Mouse (Mus musculus) neural tube, embryonic 10.5 days (tissue): ENCODE data around the gene Col4a2.

Experiments used
- DNase-seq: peaks from one replicate; pipeline ENCODE4 v3.0.0-alpha.2; 2017; ENCODE audit warnings: low spot score; ENCODE audit errors: extremely low spot score

Gene Col4a2

DNA sequence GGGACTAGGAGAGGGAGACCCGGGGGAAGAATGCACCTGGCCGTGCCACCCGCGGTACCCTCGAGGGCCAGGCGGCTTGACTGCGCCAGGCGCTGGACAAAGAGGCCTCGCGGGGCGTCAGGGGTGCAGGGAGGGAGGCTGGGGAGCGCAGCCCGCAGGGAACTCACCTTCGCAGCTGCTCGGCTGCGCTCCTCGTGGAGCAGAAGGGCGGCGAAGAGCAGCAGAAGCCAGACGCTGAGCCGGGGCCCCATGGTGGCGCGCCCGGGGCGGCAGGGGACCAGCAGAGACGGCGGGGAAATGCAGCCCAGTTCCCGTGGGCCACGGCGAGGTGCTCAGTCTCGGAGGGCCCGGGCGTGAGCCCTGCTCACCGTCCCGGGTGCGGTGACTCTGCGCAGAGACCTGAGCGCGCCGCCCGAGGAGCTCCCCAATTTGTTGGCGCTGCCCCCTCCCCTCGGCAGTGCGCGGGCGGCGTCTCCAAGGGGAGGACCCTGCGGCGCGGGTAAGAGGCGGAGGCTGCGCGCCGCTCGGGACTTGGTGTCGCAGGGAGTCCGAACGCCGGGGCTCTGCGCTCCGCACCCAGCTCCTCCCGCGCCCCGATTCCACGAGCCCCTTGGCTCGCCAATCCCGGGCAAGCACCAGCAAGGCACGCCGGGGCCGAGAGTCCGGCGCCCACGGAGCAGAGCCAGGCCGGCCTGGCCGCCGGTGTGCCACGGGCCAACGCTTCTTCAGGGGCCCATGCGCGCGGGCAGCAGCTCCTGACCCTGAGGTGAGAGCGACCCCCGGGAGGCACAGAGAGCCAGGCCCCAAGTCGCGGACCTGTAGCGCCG, at the start of gene Col4a2, which contains the start of gene Col4a1:
Gene Col4a2, plus strand, starts transcription at position 457 of the 827 bp plus-strand sequence.
Gene Col4a1, minus strand, starts transcription at position 478 of the 827 bp plus-strand sequence.
- peak; percentile 82 for DNase-seq

DNA sequence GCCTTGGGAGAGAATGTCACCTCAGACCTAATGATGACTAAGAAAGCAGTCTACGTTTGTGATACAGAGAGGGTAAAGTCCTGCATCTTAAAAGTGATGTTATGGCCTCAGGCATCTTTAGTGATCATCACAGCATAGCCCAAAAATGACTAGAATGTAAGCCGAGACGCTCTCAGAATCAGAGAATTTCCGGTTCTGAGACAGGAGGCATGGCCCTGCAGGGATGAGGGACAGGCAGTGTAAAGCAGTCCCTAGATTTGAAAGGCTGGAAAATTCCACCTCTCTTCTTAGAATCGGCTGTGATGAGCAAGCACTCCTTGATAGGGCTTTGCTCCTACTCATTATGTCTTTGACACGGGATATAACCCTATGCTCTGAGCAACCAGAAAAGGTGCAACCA, 48.8 kb upstream of the Col4a2 start:
- no peak for DNase-seq

DNA sequence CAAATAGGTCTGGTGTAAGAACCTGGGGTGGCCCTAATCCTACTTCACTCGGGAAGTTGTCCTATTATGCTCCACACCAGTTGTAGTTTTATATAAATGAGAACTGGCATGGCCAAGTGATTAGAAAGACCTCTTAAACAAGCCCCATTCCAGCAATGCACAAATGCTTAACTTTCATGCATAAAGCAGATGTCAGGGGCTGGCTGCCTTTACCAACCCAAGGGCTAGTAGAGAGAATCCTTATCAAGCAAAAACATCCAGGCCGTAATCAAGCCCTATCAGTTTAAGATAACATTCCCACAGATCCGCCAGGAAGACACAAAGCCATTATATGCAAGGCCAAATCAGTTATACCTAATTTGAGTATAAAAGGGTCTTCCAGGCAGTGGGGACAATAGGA, 46.6 kb upstream of the Col4a2 start:
- no peak for DNase-seq

DNA sequence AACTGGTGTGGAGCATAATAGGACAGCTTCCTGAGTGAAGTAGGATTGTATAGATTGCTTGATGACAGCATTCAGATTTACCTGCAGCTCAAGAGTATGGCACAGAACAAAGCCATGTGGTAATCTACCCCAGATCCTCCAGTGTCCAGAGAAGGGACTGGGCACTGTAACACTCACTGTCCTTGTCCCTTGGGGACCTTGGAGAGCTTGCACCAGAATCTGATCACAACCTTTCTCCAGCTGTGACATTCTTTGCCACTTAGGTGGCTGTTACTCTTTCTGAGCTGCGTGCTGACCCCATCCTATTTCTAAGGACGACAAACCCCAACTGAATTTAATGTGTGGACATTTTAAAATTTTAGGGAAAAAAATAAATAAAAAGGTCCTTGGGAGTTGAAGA, 46.1 kb upstream of the Col4a2 start:
- no peak for DNase-seq

DNA sequence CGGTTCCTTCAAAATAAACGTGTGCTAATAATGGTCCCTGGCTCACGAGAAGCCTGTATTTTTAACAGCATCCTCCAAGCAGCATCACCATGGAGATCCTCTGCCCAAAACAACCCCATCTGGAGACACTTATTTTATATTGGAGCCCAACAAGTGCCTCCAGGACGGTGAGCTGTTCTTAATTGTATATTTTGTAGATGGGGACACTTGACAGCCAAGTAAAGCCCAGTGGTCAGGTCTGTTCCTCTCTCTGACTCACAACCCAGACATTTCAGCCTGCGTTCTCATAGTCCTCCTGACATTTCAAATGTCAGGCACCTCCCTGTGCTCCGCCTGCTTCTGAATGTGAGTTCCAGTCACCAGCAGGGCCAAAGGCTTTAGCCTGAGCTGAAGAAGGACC, 43.9 kb upstream of the Col4a2 start:
- no peak for DNase-seq

DNA sequence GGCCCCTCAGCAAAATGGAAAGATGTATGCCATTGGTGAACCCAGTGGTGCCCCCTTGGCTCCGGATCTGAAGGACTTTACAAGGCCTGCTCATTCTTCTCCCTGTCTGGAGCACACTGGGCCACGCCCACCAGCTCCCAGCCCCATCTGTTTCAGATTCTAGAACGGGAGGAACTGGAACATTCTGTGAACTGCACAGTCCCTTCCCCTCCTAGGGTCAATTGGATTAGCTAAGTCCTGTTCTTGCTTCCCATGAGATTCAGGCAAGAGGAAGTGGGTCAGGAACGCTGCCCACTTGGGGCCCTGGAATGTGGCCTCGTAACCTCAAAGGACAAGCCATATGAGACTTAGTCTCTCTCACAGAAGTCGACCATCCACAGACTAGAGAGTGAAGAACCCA, 41.8 kb upstream of the Col4a2 start:
- DNase-seq: no peak

DNA sequence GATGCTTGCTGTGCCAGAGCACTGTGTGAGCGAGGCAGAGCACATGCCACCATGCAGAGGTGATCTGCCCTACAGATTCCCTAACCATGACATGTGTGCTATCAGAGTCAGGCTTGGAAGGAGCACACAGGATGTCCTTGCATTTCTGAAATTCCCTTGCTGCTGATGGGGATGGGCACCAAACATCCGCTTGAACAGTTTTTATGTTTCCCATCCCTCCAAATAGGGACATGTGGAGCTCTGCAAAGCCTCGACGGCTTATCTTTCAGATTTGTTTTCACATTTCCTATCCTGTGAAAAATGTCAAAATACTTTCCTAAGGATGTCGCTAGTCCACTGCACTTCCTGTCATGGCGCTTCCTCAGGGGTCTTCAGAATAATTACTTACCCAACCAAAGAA, 40.4 kb upstream of the Col4a2 start:
- no peak for DNase-seq

DNA sequence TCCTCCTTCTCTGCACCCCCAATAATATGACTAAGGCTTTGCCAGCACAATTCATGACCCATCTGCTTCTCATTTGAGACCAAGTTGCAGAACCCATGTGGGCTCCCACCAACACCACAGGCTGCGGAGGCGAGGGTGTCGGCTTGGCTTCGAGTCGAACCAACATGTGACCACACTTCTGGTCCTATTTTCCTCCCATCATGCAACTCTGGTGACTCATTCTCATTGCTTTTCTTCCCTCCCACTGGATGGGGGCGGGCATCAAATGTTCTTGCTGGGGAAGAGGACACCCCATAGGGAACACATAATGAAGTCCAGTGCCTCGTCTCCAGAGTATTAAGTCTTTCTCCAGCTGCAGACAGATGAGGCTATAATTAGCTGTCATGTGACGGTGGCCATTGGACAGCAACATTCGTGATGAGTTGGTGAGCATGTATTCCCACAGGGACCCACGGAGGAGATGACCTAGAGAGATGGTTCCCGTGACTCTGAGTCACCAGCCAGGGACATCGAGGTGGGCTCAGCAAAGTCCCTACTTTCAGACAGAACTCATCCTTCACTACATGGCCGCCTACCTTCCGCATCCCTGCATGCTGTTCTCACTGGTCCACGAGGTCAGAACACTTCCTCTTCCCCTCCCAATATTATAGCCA, 39.0 kb upstream of the Col4a2 start:
- no peak for DNase-seq

DNA sequence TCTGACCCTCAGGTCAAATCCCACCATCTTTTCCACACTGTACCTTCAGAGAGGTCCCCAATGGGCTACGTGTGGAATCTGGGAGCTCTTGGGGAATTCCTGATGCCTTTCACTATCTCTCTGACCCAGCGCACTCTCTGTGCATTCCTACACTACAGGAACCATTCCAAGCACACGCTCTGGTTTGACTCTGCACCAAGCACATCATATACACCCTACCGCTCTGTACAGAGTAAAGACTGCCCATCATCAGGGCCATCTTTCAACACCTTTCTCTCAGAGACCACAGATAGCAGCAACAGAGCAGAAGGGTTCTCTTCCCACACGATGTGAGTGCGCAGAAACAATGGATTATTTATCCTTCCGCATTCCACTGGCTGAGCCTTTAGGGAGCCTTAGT, 38.2 kb upstream of the Col4a2 start:
- DNase-seq: no peak

DNA sequence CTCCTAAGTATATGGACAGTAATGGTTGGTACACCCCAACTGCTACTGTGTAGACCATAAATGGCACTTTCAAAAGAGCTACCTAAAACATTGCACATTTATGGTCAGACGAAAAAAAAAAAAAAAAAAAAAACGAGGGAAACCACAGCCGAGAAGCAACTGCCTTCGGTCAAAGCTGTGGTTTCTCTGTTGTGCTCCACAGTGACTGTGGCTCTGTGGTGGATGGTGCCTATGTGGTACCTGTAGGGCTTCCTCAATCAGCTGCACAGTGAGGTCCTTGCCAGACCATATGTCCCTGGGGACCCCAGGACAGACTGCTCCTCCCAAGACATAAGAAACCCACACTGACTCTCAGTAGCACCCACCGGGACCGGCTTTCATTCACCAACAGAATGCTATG, 36.3 kb upstream of the Col4a2 start:
- no peak for DNase-seq

DNA sequence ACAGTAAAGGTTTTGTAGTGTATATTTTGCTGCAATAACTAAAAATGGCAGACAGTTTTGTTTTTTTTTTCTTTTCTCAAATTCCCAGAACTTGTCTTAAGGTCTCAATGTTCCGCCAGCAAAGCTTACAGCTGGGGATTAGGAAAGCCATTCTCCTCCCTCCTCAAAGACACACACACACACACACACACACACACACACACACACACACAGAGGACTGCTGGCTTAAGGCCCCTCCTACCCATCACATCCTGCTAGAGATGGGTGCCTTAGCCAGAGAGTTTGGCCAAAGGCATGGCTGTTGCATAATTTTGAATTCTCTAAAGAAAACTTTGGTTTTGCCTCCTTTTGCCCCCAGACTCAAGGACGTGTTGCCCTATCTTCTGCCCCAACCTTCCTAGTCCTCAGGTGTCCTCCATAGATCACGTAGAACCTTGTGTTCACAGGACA, 35.0 kb upstream of the Col4a2 start:
- DNase-seq: no peak

DNA sequence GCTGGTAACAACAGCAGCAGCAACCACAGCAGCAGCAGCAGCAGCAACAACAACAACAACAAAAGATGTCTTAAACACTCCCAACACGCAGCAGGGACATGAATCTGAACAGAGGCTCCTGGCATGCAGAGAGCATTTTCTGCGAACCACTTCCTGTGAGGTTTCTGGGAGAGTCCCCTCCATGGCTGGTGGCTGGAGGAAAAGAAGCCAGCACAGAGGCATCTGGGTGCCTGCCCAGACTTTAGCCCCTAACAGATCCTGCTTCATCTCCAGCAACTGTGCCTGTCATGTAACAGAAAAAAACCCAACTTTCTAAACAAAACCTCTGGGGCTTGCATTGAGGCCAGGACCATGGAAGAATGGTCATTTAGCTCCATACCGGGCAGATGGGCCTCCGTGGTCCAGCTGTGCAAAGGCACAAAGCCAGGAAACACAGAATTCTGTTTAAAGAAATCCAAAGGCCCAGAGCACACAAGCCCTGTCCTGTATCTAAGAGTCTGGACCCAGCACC, 34.4 kb upstream of the Col4a2 start:
- DNase-seq: no peak

DNA sequence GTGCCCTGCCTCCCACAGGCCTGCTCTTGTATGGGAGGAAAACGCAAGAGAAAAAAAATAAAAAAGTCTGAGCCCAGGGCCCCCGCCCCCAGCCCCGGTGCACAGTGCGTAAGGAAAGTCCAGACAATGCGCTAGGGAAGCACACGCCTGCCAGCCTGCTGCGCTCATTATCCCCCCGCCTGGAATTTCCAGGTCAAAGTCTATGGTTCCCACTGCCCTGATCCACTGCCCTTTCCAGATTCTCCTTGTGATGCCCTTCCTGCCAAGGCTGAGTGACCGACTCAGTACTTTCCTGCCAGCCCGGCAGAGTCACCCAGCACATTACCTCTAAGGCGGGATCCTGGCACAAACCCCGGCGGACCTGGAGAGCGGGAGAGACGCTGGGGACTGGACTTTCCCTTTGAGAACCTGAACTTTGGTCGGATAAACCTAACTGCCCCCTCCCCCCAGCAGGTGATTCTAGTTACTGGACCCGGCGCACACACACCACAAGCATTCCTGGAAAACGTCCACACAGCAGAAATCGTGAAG, 33.2 kb upstream of the Col4a2 start:
- DNase-seq: no peak

DNA sequence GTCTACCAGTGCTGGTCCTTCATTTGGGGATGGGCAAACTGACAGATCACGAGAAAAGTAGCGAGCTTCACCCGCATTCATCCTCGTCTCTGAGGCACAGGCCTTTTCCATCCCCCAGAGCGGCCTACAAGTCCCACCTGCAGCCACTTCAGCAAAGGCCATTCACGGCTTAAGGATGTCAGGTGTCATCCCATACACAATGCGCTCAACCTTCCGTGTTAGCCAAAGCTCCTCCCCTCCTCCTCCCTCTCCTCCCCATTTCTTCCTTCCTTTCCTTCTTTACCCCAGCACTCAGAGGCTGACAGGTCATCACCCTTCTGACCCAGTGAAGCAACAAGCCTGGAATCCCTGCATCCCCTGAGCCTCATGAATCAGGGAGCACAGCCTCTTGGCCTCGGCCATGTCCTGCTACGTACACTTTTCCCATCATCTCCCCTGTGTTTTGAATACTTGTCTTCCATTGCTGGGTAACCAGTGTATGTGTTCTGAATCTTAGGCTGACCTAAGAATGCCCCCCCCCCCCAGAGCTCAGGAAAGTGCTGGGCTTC, 31.8 kb upstream of the Col4a2 start:
- no peak for DNase-seq

DNA sequence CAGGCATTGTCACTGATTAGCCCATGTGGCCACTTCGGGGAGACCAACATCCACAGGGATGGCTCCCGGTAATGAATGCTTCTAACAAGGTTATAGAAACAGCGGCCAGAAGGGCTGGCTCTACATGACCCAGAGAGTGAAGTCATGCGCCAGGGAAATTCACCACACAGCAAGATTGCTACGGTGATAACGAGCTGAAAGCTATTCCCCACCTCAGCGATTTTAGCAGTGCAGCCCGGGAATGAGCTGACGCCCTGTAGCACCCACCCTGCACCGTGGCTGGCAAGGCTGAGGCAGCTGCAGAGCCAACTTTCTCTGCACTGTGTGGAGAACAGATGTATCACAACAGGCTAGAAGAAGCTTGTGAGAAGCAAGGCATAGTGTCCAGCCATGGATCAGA, 30.5 kb upstream of the Col4a2 start:
- no peak for DNase-seq

DNA sequence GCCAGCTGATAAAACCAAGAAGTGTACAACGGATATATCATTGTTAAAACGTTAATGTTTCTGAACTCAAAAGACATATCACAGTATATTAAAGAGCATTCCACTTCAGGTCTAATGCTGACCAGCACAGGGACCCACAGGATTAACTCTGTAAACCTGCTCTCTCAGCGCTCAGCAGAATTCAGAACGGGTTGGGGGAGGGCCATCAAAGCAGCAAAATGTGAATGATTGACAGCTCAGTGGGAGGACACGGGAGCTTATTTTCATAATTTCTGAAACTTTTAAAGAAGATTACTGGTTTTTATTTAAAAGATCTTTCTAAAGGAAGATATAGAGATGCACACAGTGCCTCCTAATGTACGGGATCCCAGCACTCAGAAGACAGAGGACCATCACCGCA, 29.9 kb upstream of the Col4a2 start:
- DNase-seq: no peak

DNA sequence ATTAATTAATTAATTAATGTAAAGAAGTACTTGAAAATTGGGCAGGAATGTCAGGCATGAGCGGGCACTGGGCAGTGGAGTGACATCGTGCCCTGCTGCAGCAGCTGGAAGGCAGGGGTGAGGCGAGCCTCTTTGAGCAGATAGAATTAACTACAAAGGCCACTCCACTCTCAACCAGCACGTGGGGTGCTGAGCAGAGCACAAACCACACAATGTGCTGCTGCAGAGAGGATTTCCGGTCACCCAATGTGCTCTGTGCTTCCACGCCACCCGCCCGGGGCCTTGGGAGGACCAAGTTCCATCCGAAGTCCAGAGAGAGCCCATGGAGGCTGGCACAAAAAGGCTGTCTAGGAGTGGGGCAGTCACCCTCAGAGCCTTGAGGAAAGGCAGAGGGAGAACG, 29.4 kb upstream of the Col4a2 start:
- DNase-seq: no peak

DNA sequence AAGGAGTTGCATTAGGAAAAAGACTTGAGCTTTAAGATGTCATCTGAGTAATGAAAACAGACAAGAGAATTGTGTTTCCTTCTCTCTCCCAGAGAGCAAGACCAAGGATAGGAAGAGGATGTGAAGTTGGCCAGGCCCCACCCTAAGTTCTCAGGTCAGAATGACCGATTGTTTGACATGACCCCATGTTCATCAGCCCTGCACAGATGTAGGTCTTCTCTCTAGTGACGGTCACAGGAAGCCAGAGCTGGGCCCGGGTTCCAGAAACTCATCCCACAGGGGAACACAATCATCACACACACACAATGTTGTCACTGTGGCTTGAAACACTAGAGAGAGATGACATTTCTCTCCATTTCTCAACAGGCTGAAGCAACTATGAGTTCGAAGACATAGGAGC, 27.2 kb upstream of the Col4a2 start:
- DNase-seq: no peak

DNA sequence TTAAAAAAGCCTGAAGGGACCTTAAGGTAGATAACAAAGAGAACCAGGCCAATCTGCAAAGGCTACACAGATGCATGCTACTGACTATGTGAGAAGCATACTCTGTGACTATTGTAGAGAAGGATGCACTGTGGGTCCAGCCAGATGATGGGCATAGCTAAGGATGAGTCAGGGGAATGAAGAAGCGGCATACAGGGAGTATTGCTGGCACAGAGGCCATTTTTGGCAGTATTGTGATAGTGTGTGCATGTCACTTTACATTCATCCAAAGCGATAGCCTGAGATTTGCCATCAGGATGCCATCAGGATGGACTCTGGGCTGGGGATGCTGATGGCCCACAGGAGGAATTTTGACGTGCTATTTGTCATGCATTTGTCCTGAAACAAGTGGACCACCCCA, 25.5 kb upstream of the Col4a2 start:
- DNase-seq: no peak

DNA sequence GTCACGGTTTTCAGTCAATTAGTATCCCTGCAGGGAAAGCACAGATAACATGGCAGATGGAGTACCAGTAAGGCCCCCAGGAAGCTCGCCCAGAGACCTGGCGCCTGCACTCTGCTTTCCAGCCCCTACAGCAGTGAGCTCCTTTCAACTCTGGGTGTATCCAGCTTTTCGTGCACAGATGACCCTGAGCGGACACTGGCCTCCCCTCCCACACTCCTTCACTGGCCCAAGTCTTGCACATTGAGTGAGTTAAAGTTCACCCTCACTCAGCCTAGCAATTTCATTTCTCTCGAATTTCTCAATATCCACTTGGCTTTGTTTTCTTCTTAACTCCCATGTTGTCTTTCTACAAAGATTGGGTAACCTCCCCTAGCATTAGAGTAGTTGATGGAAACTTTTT, 24.3 kb upstream of the Col4a2 start:
- DNase-seq: no peak

DNA sequence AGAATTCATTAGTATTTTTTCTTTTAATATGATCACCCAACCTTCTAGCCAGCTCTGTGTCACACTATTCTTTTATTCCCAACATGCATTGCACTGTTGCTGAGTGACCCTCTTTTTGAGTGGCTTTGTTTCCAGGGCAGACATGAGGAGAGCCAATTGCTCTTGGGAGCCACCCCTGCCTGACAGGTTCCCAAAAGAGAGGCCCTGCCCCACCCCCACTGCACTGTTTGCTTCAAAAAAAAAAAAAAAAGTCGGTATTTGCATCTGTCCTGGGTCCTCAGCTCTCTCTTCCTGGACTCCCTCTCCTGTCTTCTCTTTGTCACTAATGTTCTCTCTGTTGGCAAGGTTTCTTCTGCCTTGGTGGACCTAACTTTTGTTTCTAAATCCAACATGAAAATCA, 22.1 kb upstream of the Col4a2 start:
- no peak for DNase-seq

DNA sequence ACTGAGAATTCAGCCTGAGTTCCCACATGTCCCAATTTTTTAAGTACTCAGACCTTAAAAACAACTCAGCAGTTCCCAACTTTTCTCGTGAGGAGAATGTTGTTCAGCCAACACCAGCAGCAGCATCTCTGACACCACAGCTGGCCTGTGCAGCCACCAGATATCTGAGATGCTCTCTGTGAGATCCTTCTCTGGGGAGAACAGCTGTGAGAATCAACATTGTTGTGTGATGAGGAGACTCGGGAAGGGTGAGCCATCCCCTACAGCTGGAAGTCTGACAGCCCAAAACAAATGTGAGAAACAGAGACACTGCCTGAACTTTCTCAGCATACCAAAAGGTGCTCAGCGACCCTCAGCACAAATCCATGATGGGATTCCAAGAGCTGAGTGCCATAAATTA, 20.0 kb upstream of the Col4a2 start:
- DNase-seq: no peak
